Mouse (Mus musculus): ENCODE results near the gene Pdia4.
"Not testable (repeated sequence)": the region's sequence is repeated elsewhere in the genome, so short reads cannot be mapped to it uniquely, and the experiment has no call there.

Pdia4 gene

DNA sequence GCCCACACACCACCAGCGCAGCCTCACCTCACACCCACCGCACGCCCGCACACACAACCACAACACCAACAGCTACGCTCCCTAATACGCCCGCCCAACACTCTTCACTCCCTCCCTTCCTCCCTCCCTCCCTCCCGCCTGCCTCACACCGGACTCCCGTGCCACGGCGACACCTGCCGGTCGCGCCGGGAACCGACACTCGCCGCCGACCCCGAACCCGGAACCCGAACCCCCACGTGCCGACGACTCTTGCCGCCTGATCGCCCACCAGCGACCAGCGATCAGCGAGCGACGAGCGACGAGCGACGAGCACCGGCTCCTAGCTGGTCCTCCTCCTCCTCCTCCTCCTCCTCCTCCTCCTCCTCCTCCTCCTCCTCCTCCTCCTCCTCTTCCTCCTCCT, 55.4 kb downstream of the Pdia4 start:
- DNase-seq: not testable (repeated sequence)

DNA sequence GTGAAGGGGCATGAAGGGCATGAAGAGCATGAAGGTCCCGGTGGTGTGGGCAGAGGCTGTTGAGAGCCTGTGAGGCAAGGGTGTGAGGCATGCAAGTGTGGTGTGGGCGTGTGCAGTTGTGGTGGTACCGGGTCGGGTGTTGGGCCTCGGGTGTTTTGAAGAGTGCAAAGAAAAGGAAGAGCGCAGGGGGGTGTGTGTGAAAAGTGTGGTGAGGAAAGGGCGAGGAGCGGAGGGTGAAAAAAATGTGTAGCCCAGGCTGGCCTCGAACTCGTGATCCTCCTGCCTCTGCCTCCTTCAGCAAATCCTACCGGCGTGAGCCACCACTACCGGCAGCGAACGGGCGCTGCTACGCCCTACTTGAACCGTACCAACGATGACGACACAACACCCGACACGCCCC, 55.8 kb downstream of the Pdia4 start:
- DNase-seq: not testable (repeated sequence)

DNA sequence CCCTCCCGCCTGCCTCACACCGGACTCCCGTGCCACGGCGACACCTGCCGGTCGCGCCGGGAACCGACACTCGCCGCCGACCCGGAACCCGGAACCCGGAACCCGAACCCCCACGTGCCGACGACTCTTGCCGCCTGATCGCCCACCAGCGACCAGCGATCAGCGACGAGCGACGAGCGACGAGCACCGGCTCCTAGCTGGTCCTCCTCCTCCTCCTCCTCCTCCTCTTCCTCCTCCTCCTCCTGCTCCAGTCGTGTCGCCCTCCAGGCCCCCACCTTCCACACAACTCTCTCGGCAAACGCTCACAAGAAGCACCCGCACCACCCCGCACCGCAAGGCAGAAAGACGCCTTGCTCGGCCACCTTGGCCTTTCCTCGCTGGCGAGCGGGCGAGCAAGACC, 60.1 kb downstream of the Pdia4 start:
- DNase-seq: not testable (repeated sequence)

DNA sequence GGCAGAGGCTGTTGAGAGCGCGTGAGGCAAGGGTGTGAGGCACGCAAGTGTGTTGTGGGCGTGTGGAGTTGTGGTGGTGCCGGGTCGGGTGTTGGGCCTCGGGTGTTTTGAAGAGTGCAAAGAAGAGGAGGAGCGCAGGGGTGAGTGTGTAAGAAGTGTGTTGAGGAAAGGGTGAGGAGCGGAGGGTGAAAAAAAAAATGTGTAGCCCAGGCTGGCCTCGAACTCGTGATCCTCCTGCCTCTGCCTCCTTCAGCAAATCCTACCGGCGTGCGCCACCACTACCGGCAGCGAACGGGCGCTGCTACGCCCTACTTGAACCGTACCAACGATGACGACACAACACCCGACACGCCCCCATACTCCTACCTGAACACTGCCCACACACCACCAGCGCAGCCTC, 64.9 kb downstream of the Pdia4 start:
- not testable (repeated sequence) for DNase-seq

DNA sequence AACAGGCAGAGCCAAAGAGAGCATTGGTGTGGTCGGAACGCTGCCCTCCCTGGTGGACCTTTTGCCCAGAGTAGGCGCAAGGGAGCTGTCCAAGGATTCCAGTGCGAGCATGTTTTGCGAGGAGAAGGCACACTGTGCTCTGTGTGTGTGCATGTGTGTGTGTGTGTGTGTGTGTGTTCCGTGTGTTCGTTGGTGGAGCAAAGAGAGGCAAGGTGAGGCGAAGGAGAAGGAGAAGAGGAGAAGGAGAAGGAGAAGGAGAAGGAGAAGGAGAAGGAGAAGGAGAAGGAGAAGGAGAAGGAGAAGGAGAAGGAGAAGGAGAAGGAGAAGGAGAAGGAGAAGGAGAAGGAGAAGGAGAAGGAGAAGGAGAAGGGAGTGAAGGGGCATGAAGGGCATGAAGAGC, 65.3 kb downstream of the Pdia4 start:
- not testable (repeated sequence) for DNase-seq

Data from embryo, embryonic 11 days (tissue).